In the genomic region with DNA sequence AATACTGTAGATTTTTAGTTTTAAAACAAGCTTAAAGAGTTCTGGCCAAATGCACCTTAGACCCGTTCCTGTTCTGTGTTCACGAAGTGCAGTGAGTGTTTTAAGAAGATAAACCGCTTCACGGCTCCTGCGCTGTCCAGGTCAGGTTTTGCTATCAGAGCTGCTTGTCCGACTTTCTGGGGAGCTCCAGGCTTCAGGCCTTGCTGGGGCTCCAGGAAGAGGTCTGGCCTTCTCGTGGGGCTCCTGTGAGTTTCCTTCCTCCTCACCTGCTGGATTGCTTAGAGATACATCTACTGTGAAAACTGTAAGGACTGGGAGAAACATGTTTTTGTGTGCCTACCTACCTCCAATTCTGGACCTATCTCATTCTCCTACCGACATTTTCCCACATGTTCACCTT, we compare ENCODE assay signal across 35 mouse cellular contexts.
"Had no signal": no experiment of that assay in that cellular context is flagged by ENCODE, and none has a peak within 500 bp of the region (broad histone marks: within the 10 kb centered on the region; RNA-seq: fewer than 3 reads in every experiment).

No protein-coding gene starts in this region.

- H3K9ac ChIP-seq: heart, embryonic 12.5 days; heart, embryonic 13.5 days; heart, embryonic 15.5 days; hindbrain, embryonic 12.5 days; hindbrain, embryonic 13.5 days; hindbrain, embryonic 14.5 days; hindbrain, embryonic 15.5 days; intestine, embryonic 15.5 days; kidney, embryonic 15.5 days had no signal

- H3K4me3 ChIP-seq: heart, embryonic 10.5 days; heart, embryonic 12.5 days; heart, embryonic 13.5 days; heart, embryonic 15.5 days; hindbrain, embryonic 10.5 days; hindbrain, embryonic 12.5 days; hindbrain, embryonic 13.5 days; hindbrain, embryonic 15.5 days; intestine, embryonic 15.5 days; kidney, embryonic 15.5 days; layer of hippocampus, adult 2 months; left cerebral cortex, adult 2 months had no signal

- H3K9me3 ChIP-seq: heart, embryonic 10.5 days; heart, embryonic 12.5 days; heart, embryonic 13.5 days; heart, embryonic 15.5 days; hindbrain, embryonic 10.5 days; hindbrain, embryonic 12.5 days; hindbrain, embryonic 13.5 days; hindbrain, embryonic 15.5 days; intestine, embryonic 15.5 days; kidney, embryonic 15.5 days had no signal

- H3K27ac ChIP-seq: heart, embryonic 10.5 days; heart, embryonic 13.5 days; heart, embryonic 15.5 days; hindbrain, embryonic 10.5 days; hindbrain, embryonic 12.5 days; hindbrain, embryonic 13.5 days; hindbrain, embryonic 14.5 days; hindbrain, embryonic 15.5 days; hindbrain, postnatal 0 days; intestine, embryonic 15.5 days; kidney, embryonic 15.5 days; kidney, postnatal 0 days; layer of hippocampus, adult 2 months; left cerebral cortex, adult 2 months had no signal

- H3K36me3 ChIP-seq: heart, embryonic 15.5 days; intestine, embryonic 15.5 days had no signal

- H3K27me3 ChIP-seq: heart, embryonic 15.5 days; hindbrain, embryonic 12.5 days; hindbrain, embryonic 13.5 days; hindbrain, embryonic 15.5 days; intestine, embryonic 15.5 days; kidney, embryonic 15.5 days had no signal

- ATAC-seq: hindbrain, embryonic 16.5 days; hindbrain, postnatal 0 days; inflammation-experienced regulatory T-cells, adult 6 months; intestine, embryonic 15.5 days; intestine, embryonic 16.5 days; intestine, postnatal 0 days had no signal

- H3K4me2 ChIP-seq: heart, embryonic 11.5 days; heart, embryonic 12.5 days; heart, embryonic 13.5 days; heart, embryonic 15.5 days; hindbrain, embryonic 12.5 days; hindbrain, embryonic 13.5 days; hindbrain, embryonic 14.5 days; hindbrain, embryonic 15.5 days; intestine, embryonic 15.5 days; kidney, embryonic 15.5 days had no signal

- DNase-seq: heart, postnatal 10 days; heart, postnatal 14 days; heart, postnatal 36 days; kidney, adult 11 months; kidney, adult 18-20 months; kidney, adult 2 months; kidney, adult 8-10 months; kidney, adult 9 months; kidney, postnatal 10 days; kidney, postnatal 14 days; kidney, postnatal 25 days; kidney, postnatal 36 days; kidney, postnatal 4 days; layer of hippocampus, adult 9-11 months; layer of hippocampus, postnatal 36 days had no signal

- H3K4me1 ChIP-seq: heart, embryonic 15.5 days; hindbrain, embryonic 13.5 days; hindbrain, embryonic 15.5 days; intestine, embryonic 15.5 days had no signal
